Mouse (Mus musculus): ENCODE results near the gene Mthfr.

GRCm38 (mm10) chr4:148080597-148080973 lies 41.7 kb downstream of the Mthfr start:
- TF ChIP-seq POLR2A (IDR thresholded peaks at IDR 0.05; ENCODE audit: low read depth, low read length) (no peak), CTCF (IDR thresholded peaks at IDR 0.05; ENCODE audit: extremely low read depth, insufficient read depth, insufficient read length, insufficient replicate concordance) (no peak)
